Mouse (Mus musculus) lung, embryonic 16.5 days (tissue): ENCODE measurements around the gene Tmem53. TPM values are rescaled to one million over a fixed set of nuclear protein-coding genes. Genes with fewer than 3 reads are reported as not detected.
A peak's percentile ranks its signal among the peaks of the same experiment; 100 is the strongest.

ENCODE experiments used
- ATAC-seq: fragments of 200-750 bp; cut with Nextera tagmentation; 2 replicates; pipeline ENCODE4 v1.8.0; 2017; ENCODE audit warnings: low read depth, mild to moderate bottlenecking, moderate library complexity
- H3K27ac ChIP-seq: fragments of 300-500 bp; sonication (generic); 2 replicates; pipeline ENCODE4 v1.5.1; 2014; ENCODE audit warnings: mild to moderate bottlenecking, control low read depth, low read length
- H3K27me3 ChIP-seq: fragments of 300-500 bp; sonication (generic); 2 replicates; pipeline ENCODE4 v1.6.1; 2014; ENCODE audit warnings: low read depth, low read length, mixed read lengths; ENCODE audit not compliant: control insufficient read depth, insufficient read depth
- H3K36me3 ChIP-seq: fragments of 300-500 bp; sonication (generic); 2 replicates; pipeline ENCODE4 v1.6.1; 2014; ENCODE audit warnings: low read length; ENCODE audit not compliant: control insufficient read depth, insufficient read depth
- H3K4me1 ChIP-seq: fragments of 300-500 bp; sonication (generic); replicated peaks from 2 replicates; pipeline ENCODE4 v1.6.1; 2014; ENCODE audit warnings: low read length, mixed read lengths; ENCODE audit not compliant: control insufficient read depth, insufficient read depth
- H3K4me2 ChIP-seq: fragments of 300-500 bp; sonication (generic); 2 replicates; pipeline ENCODE4 v1.6.1; 2014; ENCODE audit warnings: low read depth, low read length, control low read depth
- H3K4me3 ChIP-seq: fragments of 300-500 bp; sonication (generic); 2 replicates; pipeline ENCODE4 v1.5.1; 2014; ENCODE audit warnings: mild to moderate bottlenecking, low read length, control low read depth
- H3K9ac ChIP-seq: fragments of 300-500 bp; sonication (generic); 2 replicates; pipeline ENCODE4 v1.6.1; 2014; ENCODE audit warnings: low read length, control low read depth
- H3K9me3 ChIP-seq: fragments of 300-500 bp; sonication (generic); 2 replicates; pipeline ENCODE4 v1.6.1; 2016; ENCODE audit warnings: low read length; ENCODE audit not compliant: control insufficient read depth
- WGBS: fragments of 180-500 bp; shearing (Covaris S2); extraction: QIAGEN DNeasy Blood & Tissue Kit; methylation state at CpG from one replicate; pipeline ENCODE4 v1.1.7; 2014; 5-methylcytosine and 5-hydroxymethylcytosine counted together
- polyA plus RNA-seq: library from polyadenylated mRNA; unstranded; fragments of >200 nt; fragmentation: Nextera tagmentation; extraction: Ambion mirVana; gene quantifications from 2 replicates; pipeline ENCODE4 v1.2.1, GENCODE M21; 2015

Gene Tmem53
- polyA plus RNA-seq, 1 experiment from 2014 or later = 19.9 TPM

GRCm38 (mm10) chr4:117284363-117284762, 32.6 kb downstream of the Tmem53 start:
- no peak for ATAC-seq
- H3K27me3 ChIP-seq = no peaks in the 10 kb centered on the region
- no peak overlapping the region for H3K4me3 ChIP-seq
- 37% methylated on average over 4 of the region's 4 CpGs for WGBS
- H3K9me3 ChIP-seq = no peaks in the 10 kb centered on the region
- H3K4me1 ChIP-seq = peaks cover 15% of the 10 kb centered on the region; the same call in 1 of the 2 replicates
- no peak overlapping the region for H3K4me2 ChIP-seq
- H3K27ac ChIP-seq = no peak overlapping the region
- H3K9ac ChIP-seq = no peak overlapping the region
- peaks cover 22% of the 10 kb centered on the region; the same call in 1 of the 2 replicates for H3K36me3 ChIP-seq

- Histone ChIP-seq H3K4me3 (peak overlapping the region; percentile 83), H3K36me3 (peaks cover 19% of the 10 kb centered on the region; the same call in 1 of the 2 replicates), H3K4me2 (peak overlapping the region; percentile 64), H3K4me1 (peaks cover 18% of the 10 kb centered on the region; the same call in 1 of the 2 replicates), H3K9ac (peak overlapping the region; percentile 81), H3K27me3 (no peaks in the 10 kb centered on the region), H3K27ac (peak overlapping the region; percentile 96), H3K9me3 (no peaks in the 10 kb centered on the region)
- WGBS = 16% methylated on average over 25 of the region's 25 CpGs
- ATAC-seq = no peak
These were observed 36.7 kb downstream of the Tmem53 start for GRCm38 (mm10) chr4:117288277-117288926.

- peak overlapping the region; percentile 64 for H3K4me2 ChIP-seq
- H3K27me3 ChIP-seq = no peaks in the 10 kb centered on the region
- peak overlapping the region; percentile 83 for H3K4me3 ChIP-seq
- no peaks in the 10 kb centered on the region for H3K9me3 ChIP-seq
- ATAC-seq = peak; percentile 97
- peaks cover 12% of the 10 kb centered on the region; the same call in 1 of the 2 replicates for H3K4me1 ChIP-seq
- peak overlapping the region; percentile 81 for H3K9ac ChIP-seq
- peak overlapping the region; percentile 96 for H3K27ac ChIP-seq
- H3K36me3 ChIP-seq = peaks cover 17% of the 10 kb centered on the region; the same call in 1 of the 2 replicates
- under 1% methylated on average over 63 of the region's 80 CpGs for WGBS
These were observed 37.4 kb downstream of the Tmem53 start for GRCm38 (mm10) chr4:117288927-117289801.

DNA sequence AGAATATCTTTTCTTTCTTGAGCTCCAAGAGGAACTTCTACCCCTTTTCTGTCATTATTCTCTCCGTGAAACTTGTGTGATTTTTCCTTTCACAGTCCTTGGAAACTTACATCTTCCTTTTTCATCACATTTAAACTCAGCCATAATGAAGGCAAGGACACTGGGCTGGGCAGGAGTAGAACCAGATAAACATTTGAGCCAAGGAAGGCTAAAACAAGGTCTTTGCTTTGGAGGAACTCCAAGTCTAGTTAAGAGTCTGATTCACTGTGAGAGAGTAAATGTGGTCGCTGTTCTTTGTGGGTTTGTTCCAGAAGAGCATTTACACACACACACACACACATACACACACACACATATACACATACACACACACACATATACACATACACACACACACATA, 39.9 kb downstream of the Tmem53 start:
- ATAC-seq = no peak
- WGBS = 73% methylated on average over 2 of the region's 2 CpGs

GRCm38 (mm10) chr4:117296849-117297593, 45.3 kb downstream of the Tmem53 start:
- Histone ChIP-seq H3K4me3 (no peak overlapping the region), H3K27me3 (peaks cover 6% of the 10 kb centered on the region; the same call in 1 of the 2 replicates), H3K9ac (no peak overlapping the region), H3K9me3 (no peaks in the 10 kb centered on the region), H3K4me2 (no peak overlapping the region), H3K4me1 (0 out of 2 replicates have a peak, but pooled peaks cover 5% of the 10 kb centered on the region), H3K27ac (peak overlapping the region; percentile 1; the same call in 1 of the 2 replicates), H3K36me3 (no peaks in the 10 kb centered on the region)
- peak; percentile 86 for ATAC-seq
- WGBS = 48% methylated on average over 19 of the region's 19 CpGs

More for the DNA sequence above, 39.9 kb downstream of the Tmem53 start:
- no peak overlapping the region for H3K9ac ChIP-seq
- H3K4me2 ChIP-seq = no peak overlapping the region
- H3K27ac ChIP-seq = no peak overlapping the region
- H3K9me3 ChIP-seq = no peaks in the 10 kb centered on the region
- H3K36me3 ChIP-seq = peaks cover 3% of the 10 kb centered on the region; the same call in 1 of the 2 replicates
- H3K4me1 ChIP-seq = peaks cover 11% of the 10 kb centered on the region; the same call in 1 of the 2 replicates
- no peak overlapping the region for H3K4me3 ChIP-seq
- no peaks in the 10 kb centered on the region for H3K27me3 ChIP-seq

DNA sequence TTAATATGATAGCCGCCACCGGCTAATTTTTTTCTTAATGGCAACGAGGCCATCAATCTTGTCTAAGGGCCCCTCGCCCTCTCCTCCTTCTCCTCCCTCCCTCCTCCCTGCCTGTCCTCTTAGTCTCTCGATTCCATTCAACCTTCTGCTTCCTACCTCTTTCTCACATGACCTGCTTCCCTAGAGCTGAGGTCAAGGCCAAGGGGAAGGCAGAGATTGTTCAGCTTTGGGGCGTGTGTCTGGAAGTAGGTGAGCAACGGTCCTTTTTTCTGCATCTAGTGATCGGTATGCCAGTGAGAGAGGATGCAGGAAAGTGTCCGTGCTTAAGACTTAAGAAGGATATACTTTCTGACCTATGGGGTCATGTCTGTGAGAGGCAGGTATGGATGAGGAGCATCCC, 46.1 kb downstream of the Tmem53 start:
- H3K9me3 ChIP-seq = no peaks in the 10 kb centered on the region
- H3K4me1 ChIP-seq = peaks cover 5% of the 10 kb centered on the region; the same call in 1 of the 2 replicates
- peaks cover 14% of the 10 kb centered on the region for H3K27me3 ChIP-seq
- 60% methylated on average over 9 of the region's 9 CpGs for WGBS
- ATAC-seq = no peak
- H3K27ac ChIP-seq = no peak overlapping the region
- H3K9ac ChIP-seq = no peak overlapping the region
- H3K36me3 ChIP-seq = no peaks in the 10 kb centered on the region
- H3K4me2 ChIP-seq = no peak overlapping the region
- H3K4me3 ChIP-seq = no peak overlapping the region

DNA sequence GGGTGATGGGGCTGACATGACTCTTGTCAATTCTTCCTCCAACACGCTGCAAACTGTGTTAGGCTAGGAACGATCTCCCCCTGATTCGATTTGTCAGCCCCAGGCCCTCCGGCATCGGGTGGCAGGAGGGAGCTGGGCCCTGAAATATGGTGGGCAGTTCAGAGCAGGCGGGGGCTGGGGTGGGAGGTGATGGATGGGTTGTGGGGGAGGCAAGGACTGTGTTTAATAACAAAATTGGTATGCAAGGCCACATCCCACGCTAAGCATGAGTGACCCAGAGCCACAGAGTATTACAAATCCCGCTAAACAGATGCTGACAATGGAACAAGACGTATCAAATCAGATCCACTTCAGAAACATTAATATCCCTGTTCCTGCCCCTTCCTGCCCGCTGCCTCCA, 48.2 kb downstream of the Tmem53 start:
- H3K4me1 ChIP-seq = peaks cover 13% of the 10 kb centered on the region
- no peak overlapping the region for H3K9ac ChIP-seq
- peaks cover 33% of the 10 kb centered on the region for H3K27me3 ChIP-seq
- no peak overlapping the region for H3K4me3 ChIP-seq
- H3K27ac ChIP-seq = no peak overlapping the region
- 56% methylated on average over 10 of the region's 10 CpGs for whole genome bisulfite sequencing
- no peak for ATAC-seq
- no peak overlapping the region for H3K4me2 ChIP-seq
- H3K9me3 ChIP-seq = no peaks in the 10 kb centered on the region
- no peaks in the 10 kb centered on the region for H3K36me3 ChIP-seq

DNA sequence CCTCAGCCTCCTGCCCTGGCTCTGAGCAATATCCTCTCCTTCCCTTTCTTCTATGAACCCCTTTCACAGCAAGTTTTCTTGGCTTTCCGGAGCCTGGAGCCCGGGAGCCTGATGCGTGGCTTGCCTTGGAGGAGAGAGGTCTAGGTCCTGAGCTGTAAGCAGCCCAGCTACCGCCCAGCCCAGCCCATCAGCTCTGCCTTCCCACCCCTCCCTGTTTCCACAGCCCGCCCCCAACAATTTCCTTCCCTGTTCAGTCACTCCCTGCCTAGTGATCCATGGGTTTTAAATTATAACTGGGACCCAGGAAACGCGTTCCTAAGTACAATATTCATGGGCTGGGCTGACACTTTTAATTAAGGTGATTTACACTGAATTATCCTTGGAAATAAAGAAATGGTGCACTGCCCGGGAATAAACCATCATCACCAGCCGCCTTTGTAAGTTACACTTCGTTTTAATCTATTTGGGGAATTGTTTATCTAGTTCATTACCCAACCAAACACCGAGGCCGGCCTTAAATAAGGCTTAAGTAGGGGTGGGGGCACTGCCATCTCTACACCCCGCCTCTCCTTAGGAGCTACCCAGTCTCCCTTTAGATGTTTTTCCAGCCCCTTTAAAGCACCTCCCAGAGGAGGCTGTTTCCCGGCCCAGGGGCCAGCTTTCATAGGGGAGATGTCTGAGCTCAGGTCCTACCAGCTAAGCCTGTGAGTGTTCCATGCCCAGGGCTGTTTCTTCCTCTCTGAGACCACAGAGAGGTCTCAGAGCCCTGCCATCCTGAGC, 50.5 kb downstream of the Tmem53 start:
- WGBS = 19% methylated on average over 14 of the region's 14 CpGs
- Histone ChIP-seq H3K27ac (no peak overlapping the region), H3K4me2 (no peak overlapping the region), H3K27me3 (peaks cover 36% of the 10 kb centered on the region), H3K9me3 (no peaks in the 10 kb centered on the region), H3K4me3 (no peak overlapping the region), H3K4me1 (peaks cover 10% of the 10 kb centered on the region), H3K9ac (no peak overlapping the region), H3K36me3 (no peaks in the 10 kb centered on the region)
- no peak for ATAC-seq
